In genomic region chr6:88681026-88681425, GRCm38 (mm10) we compare ENCODE assay signal across 14 mouse cellular contexts. TPM values are rescaled to one million over a fixed set of nuclear protein-coding genes. Genes with fewer than 3 reads are reported as not detected.
"Had no signal": no experiment of that assay in that cellular context is flagged by ENCODE, and none has a peak within 500 bp of the region (broad histone marks: within the 10 kb centered on the region; RNA-seq: fewer than 3 reads in every experiment).

No protein-coding gene starts in this region.

- ATAC-seq: lung, postnatal 0 days; midbrain, embryonic 13.5 days; midbrain, embryonic 15.5 days had no signal

- DNase-seq: lung, adult 2 months; lung, postnatal 14 days; lung, postnatal 36 days; right cerebral cortex, postnatal 14 days; thymus, adult 2 months; thymus, postnatal 25 days; thymus, postnatal 4 days had no signal

RNA-seq across cellular contexts. Expression of gene Kbtbd12, which starts 43.3 kb away (rescaled TPM):
- total RNA-seq: monocyte, adult 5-6 weeks; neutrophil, adult 5-6 weeks had no signal
- polyA plus RNA-seq: midbrain, embryonic 11.5 days; midbrain, embryonic 13.5 days; neural tube, embryonic 12.5 days had no signal
